In the genomic region with DNA sequence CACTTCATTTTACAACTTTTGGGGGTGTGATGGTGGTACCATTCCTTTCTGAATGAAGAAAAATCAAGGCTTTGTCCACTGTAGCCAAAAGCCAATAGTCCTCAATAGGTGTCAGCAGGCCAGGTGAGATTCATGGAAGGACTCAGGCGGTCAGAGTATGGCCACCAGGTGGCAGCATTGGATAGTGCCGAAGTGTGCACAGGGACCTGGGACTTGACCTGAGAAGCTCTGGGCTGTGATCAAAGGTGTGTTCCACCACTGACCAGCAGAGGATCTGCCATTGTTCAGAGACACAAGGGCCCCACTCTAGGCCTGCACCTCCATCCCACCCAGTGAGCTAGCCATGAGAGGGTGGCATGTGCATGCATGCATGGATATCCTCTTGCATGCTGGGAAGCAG, we compare ENCODE assay signal across 8 mouse cellular contexts. TPM values are rescaled to one million over a fixed set of nuclear protein-coding genes. Genes with fewer than 3 reads are reported as not detected.
DNase-seq lines count a peak whose midpoint lies in the region; ATAC-seq and TF ChIP-seq lines count a peak whose summit lies in the region.

No protein-coding gene starts in this region.

- H3K4me1 ChIP-seq in ES-E14 (ENCODE audit: control insufficient read depth in 2 of 2, insufficient read depth in 2 of 2, low read length in 2 of 2, poor library complexity in 1 of 2), result no peaks in the 10 kb centered on the region
- H3K4me1 ChIP-seq in heart, embryonic 16.5 days (ENCODE audit: control insufficient read depth, insufficient read depth, low read length), result no peaks in the 10 kb centered on the region
- H3K4me1 ChIP-seq in lung, embryonic 15.5 days, result no peaks in the 10 kb centered on the region

- H3K4me2 ChIP-seq in heart, embryonic 16.5 days (ENCODE audit: low read depth, low read length), result no peak overlapping the region
- no peak overlapping the region for H3K4me2 ChIP-seq in lung, embryonic 15.5 days

- no peak overlapping the region for H3K9ac ChIP-seq in ES-E14 (ENCODE audit: insufficient read depth, low read depth, low read length, poor library complexity, severe bottlenecking)
- no peak overlapping the region for H3K9ac ChIP-seq in heart, embryonic 16.5 days (ENCODE audit: low read length)
- no peak overlapping the region for H3K9ac ChIP-seq in lung, embryonic 15.5 days

- peaks cover 3% of the 10 kb centered on the region; the same call in 1 of the 2 replicates for H3K27me3 ChIP-seq in heart, embryonic 16.5 days (ENCODE audit: control insufficient read depth, insufficient read depth, low read length)
- no peaks in the 10 kb centered on the region for H3K27me3 ChIP-seq in lung, embryonic 15.5 days

- no peak overlapping the region for H3K4me3 ChIP-seq in ES-E14 (ENCODE audit: insufficient read depth in 1 of 2, low read depth in 1 of 2, low read length in 2 of 2, poor library complexity in 1 of 2, severe bottlenecking in 1 of 2)
- no peak overlapping the region for H3K4me3 ChIP-seq in heart, embryonic 16.5 days (ENCODE audit: low read length)
- H3K4me3 ChIP-seq in layer of hippocampus, adult 2 months, result no peak overlapping the region
- no peak overlapping the region for H3K4me3 ChIP-seq in lung, embryonic 15.5 days

- TF ChIP-seq CTCF in layer of hippocampus, adult 2 months (conservative IDR thresholded peaks at IDR 0.05), result peak; percentile 86

- peak; percentile 45 for ATAC-seq in heart, embryonic 16.5 days (replicated peaks; ENCODE audit: extremely low read depth, insufficient read depth, low FRiP score)
- ATAC-seq in lung, embryonic 15.5 days (ENCODE audit: borderline replicate concordance, extremely low read depth, low FRiP score, low TSS enrichment), result 0 out of 2 replicates have a peak, but pooled peaks have one; percentile 11

- in situ Hi-C loops in ES-E14 (cut with MboI; ENCODE audit: low sequenced_read_pairs in 2 of 2, unreplicated experiment in 2 of 2), result no loop called here

- H3K27ac ChIP-seq in ES-E14 (ENCODE audit: insufficient read depth, low read depth, low read length, poor library complexity, severe bottlenecking), result no peak overlapping the region
- no peak overlapping the region for H3K27ac ChIP-seq in heart, embryonic 16.5 days (ENCODE audit: low read length)
- no peak overlapping the region for H3K27ac ChIP-seq in layer of hippocampus, adult 2 months
- no peak overlapping the region for H3K27ac ChIP-seq in lung, embryonic 15.5 days

- DNase-seq in 3134 (ENCODE audit: extremely low read depth, insufficient read length, low spot score) (peak; percentile 16), ES-E14 (ENCODE audit: low read depth, low spot score) (peak; percentile 65)
- peak; percentile 85 to 87 for DNase-seq in cerebellum, postnatal 10 days
- peak; percentile 9 to 65 for DNase-seq in layer of hippocampus, adult 2 months (ENCODE audit: low spot score in 2 of 2)
- DNase-seq in right cerebral cortex, postnatal 36 days (ENCODE audit: low spot score in 2 of 2), result peak; percentile 8 to 30
- peak; percentile 81 for DNase-seq in urinary bladder, postnatal 14 days (ENCODE audit: low spot score)

- H3K36me3 ChIP-seq in ES-E14 (ENCODE audit: control insufficient read depth, insufficient read depth, low read length, poor library complexity, severe bottlenecking), result no peaks in the 10 kb centered on the region
- no peaks in the 10 kb centered on the region for H3K36me3 ChIP-seq in heart, embryonic 16.5 days (ENCODE audit: control insufficient read depth, insufficient read depth)
- H3K36me3 ChIP-seq in lung, embryonic 15.5 days, result no peaks in the 10 kb centered on the region

- no peaks in the 10 kb centered on the region for H3K9me3 ChIP-seq in ES-E14 (ENCODE audit: control insufficient read depth, insufficient read depth, low read depth, low read length)
- no peaks in the 10 kb centered on the region for H3K9me3 ChIP-seq in heart, embryonic 16.5 days (replicated peaks; ENCODE audit: control insufficient read depth, low read length)
- H3K9me3 ChIP-seq in lung, embryonic 15.5 days, result no peaks in the 10 kb centered on the region

- WGBS in heart, embryonic 16.5 days, result 4% methylated on average over 2 of the region's 2 CpGs
- 8% methylated on average over 2 of the region's 2 CpGs for WGBS in lung, embryonic 15.5 days

TF ChIP-seq in ES-E14, 5 proteins besides CTCF, POLR2A, EP300 and RAD21:
- TF ChIP-seq MAFK (IDR thresholded peaks at IDR 0.05; ENCODE audit: insufficient read depth, low read depth, low read length) (no peak), HCFC1 (IDR thresholded peaks at IDR 0.05; ENCODE audit: borderline replicate concordance, insufficient read depth, low read length) (no peak)
TF ChIP-seq in ES-E14: peak in this region for 0.

RNA-seq across cellular contexts. Expression of gene Tmem92, which starts 2.7 kb away (rescaled TPM):
- 19.8 and 27.1 TPM in 2 replicates for total RNA-seq in ES-E14 (2012; rRNA removed)
- 0.07 TPM in 1 of 2 replicates, not detected in the other for polyA plus RNA-seq in heart, embryonic 16.5 days (2015; fragmentation: Nextera tagmentation; extraction: Ambion mirVana)
- not detected for total RNA-seq in layer of hippocampus, adult 2 months (2021)
- polyA plus RNA-seq in lung, embryonic 15.5 days (2015; fragmentation: Nextera tagmentation; extraction: Ambion mirVana), result not detected in 2 replicates

RNA-seq across cellular contexts. Expression of gene Cdc34b, which starts 43.7 kb away (rescaled TPM):
- total RNA-seq in ES-E14 (2012; rRNA removed), result 0.32 and 0.54 TPM in 2 replicates
- polyA plus RNA-seq in heart, embryonic 16.5 days (2015; fragmentation: Nextera tagmentation; extraction: Ambion mirVana), result 0.39 TPM in 1 of 2 replicates, not detected in the other
- not detected for total RNA-seq in layer of hippocampus, adult 2 months (2021)
- 0.25 TPM in 1 of 2 replicates, not detected in the other for polyA plus RNA-seq in lung, embryonic 15.5 days (2015; fragmentation: Nextera tagmentation; extraction: Ambion mirVana)

Comparison
In these comparisons a context has a peak if more than half of its experiments do, and no peak if none do; other contexts are left out.
1. DNase-seq: peak in every context shown above with its lines; median percentile 86 in cerebellum, postnatal 10 days; 81 in urinary bladder, postnatal 14 days; 65 in ES-E14; 37 in layer of hippocampus, adult 2 months; 19 in right cerebral cortex, postnatal 36 days; 16 in 3134.
2. RNA of gene Tmem92, which starts 2.7 kb away (total RNA-seq): 19.8 to 27.1 TPM in ES-E14; not detected in layer of hippocampus, adult 2 months; every median in the first group is over 10 times any median in the second.